Comparison of ENCODE assay signal across 28 mouse cellular contexts in the genomic region with DNA sequence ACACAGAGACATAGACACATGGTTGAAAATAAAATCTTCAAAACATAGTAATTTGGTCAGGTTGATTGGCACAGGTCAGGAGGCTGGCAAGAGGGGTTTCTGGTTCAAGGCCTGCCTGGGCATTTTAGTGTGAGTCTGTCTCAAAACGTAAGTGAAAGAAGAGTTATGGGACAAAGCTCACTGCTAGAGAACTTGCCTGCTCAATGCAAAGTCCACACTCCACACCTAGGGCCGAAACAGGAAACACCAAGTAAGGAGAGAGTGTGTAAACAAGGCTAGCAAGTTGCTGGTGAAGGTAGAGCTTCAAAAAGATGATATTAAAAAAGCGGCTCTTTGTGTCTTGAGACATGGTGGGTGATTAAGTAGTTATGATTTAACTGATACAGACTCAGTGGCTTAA.
"Had no signal": no experiment of that assay in that cellular context is flagged by ENCODE, and none has a peak within 500 bp of the region (broad histone marks: within the 10 kb centered on the region; RNA-seq: fewer than 3 reads in every experiment).

No protein-coding gene starts in this region.

- H3K9ac ChIP-seq: heart, embryonic 12.5 days; hindbrain, embryonic 12.5 days; hindbrain, embryonic 14.5 days; kidney, embryonic 15.5 days; limb, embryonic 13.5 days; limb, embryonic 15.5 days; liver, embryonic 14.5 days had no signal

- DNase-seq: gastrocnemius, adult 2 months; gastrocnemius, postnatal 10 days; gastrocnemius, postnatal 25 days; heart, adult 18-20 months; heart, postnatal 10 days; heart, postnatal 4 days; kidney, adult 11 months; kidney, adult 2 months; kidney, adult 9 months; kidney, postnatal 36 days; layer of hippocampus, adult 9-11 months; layer of hippocampus, postnatal 36 days; left cerebral cortex, postnatal 4 days had no signal

- H3K4me3 ChIP-seq: gastrocnemius, adult 2 months; heart, embryonic 10.5 days; heart, embryonic 12.5 days; hindbrain, embryonic 10.5 days; hindbrain, embryonic 12.5 days; kidney, embryonic 15.5 days; layer of hippocampus, adult 2 months; left cerebral cortex, adult 2 months; limb, embryonic 13.5 days; limb, embryonic 15.5 days had no signal

- H3K36me3 ChIP-seq: hindbrain, embryonic 12.5 days; limb, embryonic 15.5 days had no signal

- H3K9me3 ChIP-seq: heart, embryonic 12.5 days; kidney, embryonic 15.5 days; limb, embryonic 13.5 days; limb, embryonic 15.5 days had no signal

- H3K4me2 ChIP-seq: heart, embryonic 12.5 days; hindbrain, embryonic 12.5 days; hindbrain, embryonic 14.5 days; kidney, embryonic 15.5 days; limb, embryonic 13.5 days; limb, embryonic 15.5 days; liver, embryonic 11.5 days had no signal

- ATAC-seq: hindbrain, embryonic 16.5 days; inflammation-experienced regulatory T-cells, adult 6 months had no signal

- H3K27ac ChIP-seq: gastrocnemius, adult 2 months; heart, embryonic 10.5 days; hindbrain, embryonic 10.5 days; hindbrain, embryonic 12.5 days; hindbrain, embryonic 14.5 days; kidney, embryonic 15.5 days; kidney, postnatal 0 days; layer of hippocampus, adult 2 months; left cerebral cortex, adult 2 months; limb, embryonic 13.5 days; limb, embryonic 15.5 days; liver, embryonic 14.5 days had no signal

- H3K27me3 ChIP-seq: heart, embryonic 12.5 days; kidney, embryonic 15.5 days had no signal
